Mouse (Mus musculus) cerebellum, adult 2 months (tissue): ENCODE results near the gene Lrrc75b.

ENCODE experiments used
- CTCF ChIP-seq: fragments of 200-500 bp; IDR thresholded peaks from 2 replicates; pipeline ENCODE4 v1.5.1; 2011; ENCODE audit warnings: low read depth, mild to moderate bottlenecking, control low read depth, low read length, moderate library complexity, borderline replicate concordance; ENCODE audit not compliant: insufficient read depth
- POLR2A ChIP-seq: fragments of 200-500 bp; IDR thresholded peaks from 2 replicates; pipeline ENCODE4 v1.6.1; 2011; ENCODE audit warnings: low read length, control low read depth, borderline replicate concordance; ENCODE audit not compliant: insufficient read depth

- TF ChIP-seq CTCF (no peak), POLR2A (no peak)
Observed at GRCm38 (mm10) chr10:75586553-75586879, 26.4 kb upstream of the Lrrc75b start.
